Mouse (Mus musculus) E14TG2a.4 (cell line): ENCODE results near the gene Tmem19.

Experiments
- CTCF ChIP-seq: conservative IDR thresholded peaks from 2 replicates; pipeline ENCODE4 v1.5.1; 2014; ENCODE audit warnings: low read length
- NANOG ChIP-seq: IDR thresholded peaks from 2 replicates; pipeline ENCODE4 v1.6.1; 2014; ENCODE audit warnings: borderline replicate concordance, low read length, mixed read lengths

DNA sequence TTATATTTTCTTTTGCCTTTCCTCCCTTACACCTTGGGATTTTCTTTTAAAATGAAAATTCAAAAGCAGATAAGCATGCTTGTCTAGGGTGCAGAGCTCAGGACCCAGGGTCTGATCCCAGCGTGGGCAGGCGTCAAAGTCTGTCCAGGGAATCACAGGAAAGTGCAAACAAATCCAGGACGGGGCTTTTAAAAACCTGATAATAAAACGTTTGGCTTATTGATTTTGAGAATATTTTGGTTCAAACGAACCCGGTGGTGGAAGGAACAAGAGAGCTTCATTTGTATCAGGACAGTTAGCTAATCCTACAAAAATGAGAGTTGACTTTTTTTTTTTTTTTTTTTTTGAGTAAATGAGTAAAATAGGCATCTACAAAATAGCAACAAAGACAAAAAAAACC lies 14.2 kb downstream of the Tmem19 start:
- TF ChIP-seq CTCF = no peak
- TF ChIP-seq NANOG = no peak
